Mouse (Mus musculus) liver, embryonic 13.5 days (tissue): Measurements from ENCODE around the gene Prr29. TPM values are rescaled to one million over a fixed set of nuclear protein-coding genes. Genes with fewer than 3 reads are reported as not detected.
A peak's percentile ranks its signal among the peaks of the same experiment; 100 is the strongest.

Source experiments
- ATAC-seq: fragments of 200-750 bp; cut with Nextera tagmentation; 2 replicates; pipeline ENCODE4 v1.8.0; 2017; ENCODE audit warnings: low read depth, mild to moderate bottlenecking, moderate number of reproducible peaks, moderate library complexity
- DNase-seq: peaks from one replicate; pipeline ENCODE4 v3.0.0; 2022
- H3K27ac ChIP-seq: fragments of 300-500 bp; sonication (generic); 2 replicates; pipeline ENCODE4 v1.5.1; 2015; ENCODE audit warnings: moderate library complexity, mild to moderate bottlenecking, inconsistent platforms
- H3K27me3 ChIP-seq: fragments of 300-500 bp; sonication (generic); 2 replicates; pipeline ENCODE4 v1.6.1; 2015; ENCODE audit warnings: mild to moderate bottlenecking, inconsistent platforms
- H3K36me3 ChIP-seq: fragments of 300-500 bp; sonication (generic); 2 replicates; pipeline ENCODE4 v1.6.1; 2015; ENCODE audit warnings: mild to moderate bottlenecking, inconsistent platforms
- H3K4me1 ChIP-seq: fragments of 300-500 bp; sonication (generic); replicated peaks from 2 replicates; pipeline ENCODE4 v1.6.1; 2015; ENCODE audit warnings: inconsistent platforms
- H3K4me2 ChIP-seq: fragments of 300-500 bp; sonication (generic); 2 replicates; pipeline ENCODE4 v1.6.1; 2015; ENCODE audit warnings: inconsistent platforms, mild to moderate bottlenecking, moderate library complexity
- H3K4me3 ChIP-seq: fragments of 300-500 bp; sonication (generic); replicated peaks from 2 replicates; pipeline ENCODE4 v1.5.1; 2015; ENCODE audit warnings: mild to moderate bottlenecking, inconsistent platforms
- H3K9ac ChIP-seq: fragments of 300-500 bp; sonication (generic); 2 replicates; pipeline ENCODE4 v1.6.1; 2015; ENCODE audit warnings: mild to moderate bottlenecking, inconsistent platforms
- H3K9me3 ChIP-seq: fragments of 300-500 bp; sonication (generic); replicated peaks from 2 replicates; pipeline ENCODE4 v1.6.1; 2016; ENCODE audit warnings: inconsistent platforms
- WGBS: fragments of 180-500 bp; shearing (Covaris S2); methylation state at CpG from one replicate; pipeline ENCODE4 v1.1.7; 2015; ENCODE audit not compliant: insufficient replicate concordance; 5-methylcytosine and 5-hydroxymethylcytosine counted together
- polyA plus RNA-seq: library from polyadenylated mRNA; unstranded; fragments of >200 nt; fragmentation: Nextera tagmentation; extraction: Ambion mirVana; gene quantifications from 2 replicates; pipeline ENCODE4 v1.2.1, GENCODE M21; 2015

Gene Prr29
- polyA plus RNA-seq, 1 experiment from 2014 or later, result not detected

DNA sequence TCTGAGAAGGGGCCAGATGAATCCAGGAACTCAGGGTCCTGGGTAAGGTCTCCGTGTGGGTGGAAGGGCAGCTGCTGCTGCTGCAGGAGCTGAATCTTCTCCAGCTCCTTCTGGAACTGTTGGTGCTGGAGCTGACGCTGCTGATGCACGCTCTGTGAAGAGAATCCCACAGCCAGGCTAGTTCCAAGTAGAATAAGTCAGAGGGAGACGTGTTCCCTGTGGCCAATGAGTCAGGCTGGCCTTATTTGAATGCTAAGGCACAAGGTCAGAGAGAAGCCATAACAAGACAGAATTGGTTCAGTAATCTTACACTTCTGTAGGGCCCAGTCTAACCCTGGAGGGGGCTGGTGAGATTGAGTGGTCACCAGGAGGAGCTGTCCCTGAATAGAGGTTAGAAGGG is 44.7 kb downstream of the Prr29 start:
- DNase-seq, result no peak
- Histone ChIP-seq H3K9ac (no peak overlapping the region), H3K4me2 (no peak overlapping the region), H3K4me3 (no peak overlapping the region), H3K27me3 (no peaks in the 10 kb centered on the region), H3K4me1 (no peaks in the 10 kb centered on the region), H3K36me3 (peaks cover 67% of the 10 kb centered on the region), H3K27ac (no peak overlapping the region), H3K9me3 (no peaks in the 10 kb centered on the region)
- no peak for ATAC-seq
- WGBS, result 82% methylated on average over 4 of the region's 4 CpGs

DNA sequence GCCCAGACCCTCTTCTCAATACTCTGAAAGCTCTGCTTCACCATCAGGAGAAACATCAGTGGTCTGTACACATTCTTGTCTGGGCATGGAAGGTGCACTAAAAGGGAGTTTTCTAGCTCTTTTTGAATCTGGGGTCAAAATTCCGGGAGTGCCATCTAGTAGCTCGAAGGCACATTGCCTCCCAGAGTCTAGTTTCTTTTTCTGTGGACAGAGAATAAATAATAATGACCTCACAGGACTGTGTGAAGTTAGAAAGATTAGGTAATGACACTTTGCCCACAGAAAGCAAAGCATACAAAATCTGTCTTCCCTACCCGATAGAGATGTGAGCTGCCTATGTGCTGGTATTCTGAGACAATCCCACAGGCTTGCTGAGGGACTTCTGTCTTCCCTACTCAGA is 45.2 kb downstream of the Prr29 start:
- WGBS, result 67% methylated on average over 3 of the region's 3 CpGs

DNA sequence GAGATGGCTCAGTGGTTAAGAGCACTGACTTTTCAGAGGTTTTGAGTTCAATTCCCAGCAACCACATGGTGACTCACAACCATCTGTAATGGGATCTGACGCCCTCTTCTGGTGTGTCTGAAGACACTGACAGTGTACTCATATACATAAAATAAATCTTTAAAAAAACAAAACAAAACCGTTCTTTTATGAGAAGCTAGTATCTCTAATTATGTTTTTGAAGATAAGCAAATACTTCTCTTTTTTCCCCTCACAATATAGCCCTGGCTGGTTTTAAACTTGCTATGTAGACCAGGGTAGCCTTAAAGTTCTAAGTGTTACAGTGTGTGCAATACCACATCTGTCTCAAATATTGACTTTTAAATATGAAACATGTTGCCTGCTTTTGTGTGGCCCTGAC is 45.9 kb downstream of the Prr29 start:
- WGBS, result 71% methylated on average over 2 of the region's 2 CpGs
- Histone ChIP-seq H3K4me2 (no peak overlapping the region), H3K36me3 (peaks cover 59% of the 10 kb centered on the region), H3K4me1 (no peaks in the 10 kb centered on the region), H3K9me3 (no peaks in the 10 kb centered on the region), H3K27me3 (no peaks in the 10 kb centered on the region), H3K27ac (no peak overlapping the region), H3K9ac (no peak overlapping the region), H3K4me3 (no peak overlapping the region)
- ATAC-seq, result no peak
- no peak for DNase-seq

More for the DNA sequence above, 45.2 kb downstream of the Prr29 start:
- H3K27ac ChIP-seq, result no peak overlapping the region
- no peak overlapping the region for H3K4me2 ChIP-seq
- H3K27me3 ChIP-seq, result no peaks in the 10 kb centered on the region
- no peak overlapping the region for H3K9ac ChIP-seq
- no peaks in the 10 kb centered on the region for H3K4me1 ChIP-seq
- H3K4me3 ChIP-seq, result no peak overlapping the region
- peaks cover 62% of the 10 kb centered on the region for H3K36me3 ChIP-seq
- no peaks in the 10 kb centered on the region for H3K9me3 ChIP-seq
- no peak for DNase-seq
- ATAC-seq, result no peak

DNA sequence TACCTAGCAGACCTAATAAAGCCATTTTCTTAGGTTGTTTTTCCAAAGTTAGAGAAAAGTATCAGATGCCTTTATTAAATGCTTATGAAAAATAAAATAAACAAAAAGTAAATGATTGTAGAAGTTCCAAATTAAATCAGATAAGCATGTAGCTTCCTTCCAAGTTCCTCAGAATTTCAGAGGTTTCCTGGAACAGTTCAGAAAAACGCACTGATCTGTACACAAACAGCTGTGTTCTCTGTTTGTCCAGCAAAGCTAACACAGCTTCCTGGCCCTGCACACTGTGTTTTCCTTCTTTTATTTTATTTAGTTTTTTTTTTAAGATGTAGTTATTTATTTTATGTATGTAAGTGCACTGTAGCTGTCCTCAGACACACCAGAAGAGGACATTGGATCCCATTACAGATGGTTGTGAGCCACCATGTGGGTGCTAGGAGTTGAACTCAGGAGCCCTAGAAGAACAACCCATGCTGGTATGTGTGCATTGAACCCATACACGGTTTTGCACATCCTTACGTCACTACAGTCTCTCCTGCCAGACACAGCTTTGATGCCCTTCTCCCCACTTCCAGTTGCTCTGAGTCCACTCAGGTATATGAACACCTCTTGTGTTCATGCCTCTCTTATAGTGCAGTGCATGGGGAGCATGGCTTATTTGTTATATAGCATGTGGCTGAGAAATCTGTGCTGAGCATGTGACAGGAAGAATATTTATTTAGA is 47.5 kb downstream of the Prr29 start:
- Histone ChIP-seq H3K27ac (no peak overlapping the region), H3K4me3 (no peak overlapping the region), H3K4me1 (0 out of 2 replicates have a peak, but pooled peaks cover under 1% of the 10 kb centered on the region), H3K4me2 (no peak overlapping the region), H3K9me3 (no peaks in the 10 kb centered on the region), H3K9ac (no peak overlapping the region), H3K27me3 (no peaks in the 10 kb centered on the region), H3K36me3 (peaks cover 54% of the 10 kb centered on the region)
- ATAC-seq (no peak), DNase-seq (no peak)
- 71% methylated on average over 3 of the region's 3 CpGs for WGBS

DNA sequence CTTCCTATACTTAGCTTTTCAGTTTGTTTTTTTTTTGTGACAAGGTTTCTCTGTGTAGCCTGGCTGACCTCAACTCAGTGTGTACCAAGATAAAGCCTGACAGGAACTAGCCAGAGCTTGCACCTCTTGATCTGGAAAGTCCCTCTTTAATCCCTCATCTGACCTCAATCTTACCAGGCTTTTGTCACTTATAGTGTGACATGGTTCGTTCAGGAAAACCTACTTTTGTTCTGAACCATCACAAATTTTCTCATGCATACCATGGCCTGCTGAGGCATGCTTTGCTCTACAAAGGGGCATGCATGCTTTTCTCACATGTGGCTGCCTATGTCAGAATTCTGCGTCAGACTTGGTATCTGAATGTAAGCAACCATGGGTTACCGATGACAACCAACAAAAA is 51.1 kb downstream of the Prr29 start:
- H3K9me3 ChIP-seq, result no peaks in the 10 kb centered on the region
- ATAC-seq, result no peak
- no peaks in the 10 kb centered on the region for H3K27me3 ChIP-seq
- peaks cover 50% of the 10 kb centered on the region for H3K36me3 ChIP-seq
- H3K27ac ChIP-seq, result no peak overlapping the region
- H3K4me1 ChIP-seq, result peaks cover 20% of the 10 kb centered on the region
- no peak overlapping the region for H3K4me3 ChIP-seq
- WGBS, result 63% methylated on average over 3 of the region's 3 CpGs
- no peak overlapping the region for H3K4me2 ChIP-seq
- no peak for DNase-seq
- no peak overlapping the region for H3K9ac ChIP-seq

- Histone ChIP-seq H3K4me3 (no peak overlapping the region), H3K36me3 (peaks cover 56% of the 10 kb centered on the region), H3K4me2 (no peak overlapping the region), H3K9me3 (no peaks in the 10 kb centered on the region), H3K27ac (no peak overlapping the region), H3K9ac (no peak overlapping the region), H3K27me3 (no peaks in the 10 kb centered on the region), H3K4me1 (peaks cover 20% of the 10 kb centered on the region)
- no peak for DNase-seq
- ATAC-seq, result no peak; the same call in 1 of the 2 replicates
- WGBS, result 55% methylated on average over 2 of the region's 2 CpGs
Observed at GRCm38 (mm10) chr11:106417860-106418259, 52.6 kb downstream of the Prr29 start.

GRCm38 (mm10) chr11:106418622-106419196 is 53.4 kb downstream of the Prr29 start:
- WGBS, result 49% methylated on average over 4 of the region's 4 CpGs
- H3K4me2 ChIP-seq, result no peak overlapping the region
- peaks cover 20% of the 10 kb centered on the region for H3K4me1 ChIP-seq
- DNase-seq (peak; percentile 72), ATAC-seq (peak; percentile 56)
- peaks cover 57% of the 10 kb centered on the region for H3K36me3 ChIP-seq
- no peaks in the 10 kb centered on the region for H3K9me3 ChIP-seq
- no peak overlapping the region for H3K4me3 ChIP-seq
- H3K27me3 ChIP-seq, result no peaks in the 10 kb centered on the region
- no peak overlapping the region for H3K27ac ChIP-seq
- H3K9ac ChIP-seq, result no peak overlapping the region

DNA sequence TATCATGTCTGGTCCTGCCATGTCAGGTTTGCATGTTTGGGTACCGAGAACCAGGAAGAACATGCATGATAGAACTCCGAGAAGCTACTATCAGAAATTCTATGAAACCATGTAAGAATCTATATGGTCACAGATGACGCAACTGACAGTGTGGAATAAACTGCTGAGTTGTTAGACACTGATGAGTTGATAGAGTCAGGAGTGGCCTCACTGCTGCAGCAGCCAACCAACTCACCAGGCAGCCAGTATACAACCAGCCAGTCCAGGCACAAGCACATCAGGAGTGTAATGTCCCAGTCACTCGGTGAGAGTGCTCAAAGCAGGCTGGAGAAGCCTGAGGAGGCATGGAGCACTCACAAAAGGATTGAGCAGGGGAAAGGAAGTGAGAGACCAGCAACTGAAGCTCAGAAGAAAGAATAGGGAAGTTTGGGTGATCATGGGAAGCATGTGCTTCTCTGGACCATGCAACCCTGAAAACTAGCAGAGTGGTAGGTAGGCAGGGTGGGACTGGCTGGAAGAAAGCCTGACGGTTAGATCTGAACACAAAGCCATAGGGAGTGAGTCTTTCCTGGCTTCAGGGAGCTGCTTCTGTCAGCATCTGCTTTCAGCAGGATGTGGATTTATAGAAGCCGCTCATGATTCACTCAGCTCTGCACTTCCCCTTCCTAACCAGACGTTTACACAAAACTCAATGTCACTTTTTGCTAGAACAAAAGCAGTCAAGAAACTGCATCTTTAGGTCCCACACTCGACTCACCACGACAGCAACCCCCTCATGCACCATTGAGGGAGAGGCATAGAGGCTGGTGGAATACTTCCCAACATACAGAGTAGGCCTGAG is 54.2 kb downstream of the Prr29 start:
- Histone ChIP-seq H3K4me3 (no peak overlapping the region), H3K27ac (peak overlapping the region; percentile 53), H3K36me3 (peaks cover 49% of the 10 kb centered on the region), H3K9me3 (no peaks in the 10 kb centered on the region), H3K27me3 (no peaks in the 10 kb centered on the region), H3K4me1 (peaks cover 20% of the 10 kb centered on the region), H3K4me2 (no peak overlapping the region), H3K9ac (no peak overlapping the region)
- WGBS, result 45% methylated on average over 9 of the region's 9 CpGs
- DNase-seq (peak; percentile 5), ATAC-seq (peak; percentile 42; the same call in 1 of the 2 replicates)

DNA sequence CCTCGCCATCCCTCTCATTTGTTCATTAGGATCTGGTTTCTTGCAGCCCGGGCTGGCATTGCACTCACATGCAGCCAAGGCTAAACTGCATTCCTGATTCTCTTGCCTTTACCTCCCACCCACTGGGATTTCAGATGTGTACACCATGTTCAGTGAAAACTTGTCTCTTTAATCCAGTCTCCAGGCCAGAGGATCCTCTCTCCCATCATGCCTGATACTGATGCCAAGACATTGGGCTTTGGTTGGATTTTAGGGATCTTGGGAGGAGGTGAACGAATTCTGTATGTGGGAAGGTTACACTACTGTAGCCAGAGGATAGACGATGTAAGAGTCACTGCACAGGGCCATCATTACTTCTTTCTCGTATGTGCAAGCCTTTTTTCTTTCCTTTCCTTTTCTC is 59.9 kb downstream of the Prr29 start:
- no peak for ATAC-seq
- 77% methylated on average over 5 of the region's 5 CpGs for WGBS

GRCm38 (mm10) chr11:106426447-106426846 is 61.2 kb downstream of the Prr29 start:
- H3K4me3 ChIP-seq, result no peak overlapping the region
- no peak for DNase-seq
- WGBS, result 85% methylated on average over 4 of the region's 4 CpGs

More for the DNA sequence above, 59.9 kb downstream of the Prr29 start:
- Histone ChIP-seq H3K27ac (no peak overlapping the region), H3K4me3 (no peak overlapping the region), H3K4me1 (peaks cover 12% of the 10 kb centered on the region), H3K36me3 (peaks cover 38% of the 10 kb centered on the region), H3K27me3 (no peaks in the 10 kb centered on the region), H3K9ac (no peak overlapping the region), H3K4me2 (no peak overlapping the region), H3K9me3 (no peaks in the 10 kb centered on the region)
- DNase-seq, result no peak

More at GRCm38 (mm10) chr11:106426447-106426846, 61.2 kb downstream of the Prr29 start:
- no peak for ATAC-seq
- no peak overlapping the region for H3K4me2 ChIP-seq
- no peaks in the 10 kb centered on the region for H3K27me3 ChIP-seq
- H3K36me3 ChIP-seq, result peaks cover 39% of the 10 kb centered on the region
- H3K9ac ChIP-seq, result no peak overlapping the region
- no peaks in the 10 kb centered on the region for H3K9me3 ChIP-seq
- H3K4me1 ChIP-seq, result peaks cover 14% of the 10 kb centered on the region; the same call in 1 of the 2 replicates
- no peak overlapping the region for H3K27ac ChIP-seq
